Mouse (Mus musculus) small intestine, adult 10 weeks (tissue): ENCODE measurements around the gene Itk. TPM values are rescaled to one million over a fixed set of nuclear protein-coding genes. Genes with fewer than 3 reads are reported as not detected.

Experiments used
- polyA plus RNA-seq: library from polyadenylated mRNA; stranded (reverse); fragments of 350-450 nt; fragmentation: Illumina TruSeq; extraction: RNeasy Lipid Tissue Mini Kit (QIAGEN cat#74804); gene quantifications from one replicate; pipeline ENCODE4 v1.2.3, GENCODE M21; 2014; ENCODE audit warnings: low replicate concordance

The Itk gene
- polyA plus RNA-seq = 1.1 TPM

GRCm38 (mm10) chr11:46389336-46390117 is at the start of gene Itk:
Gene Itk, minus strand, starts transcription at chr11:46389515.

GRCm38 (mm10) chr11:46436760-46437458 is 47.6 kb upstream of the Itk start, which contains the start of gene Med7:
Gene Med7, plus strand, starts transcription at chr11:46436925.

GRCm38 (mm10) chr11:46396167-46396859 is 7.0 kb upstream of the Itk start, which contains the start of gene Fam71b:
Gene Fam71b, plus strand, starts transcription at chr11:46396559.

GRCm38 (mm10) chr11:46312523-46313035 is 76.7 kb downstream of the Itk start, which contains the start of gene Cyfip2:
Gene Cyfip2, minus strand, starts transcription at chr11:46312859.

Other genes with a start within 250 kb of the Itk start
- gene Nipal4, start 223.0 kb downstream of the Itk start, polyA plus RNA-seq = 0.19 TPM
- not detected for gene Fndc9, start 154.0 kb downstream of the Itk start, polyA plus RNA-seq
- 3.7 TPM for gene Cyfip2, start 76.7 kb downstream of the Itk start, polyA plus RNA-seq
- gene Fam71b, start 7.0 kb upstream of the Itk start, polyA plus RNA-seq = not detected
- gene Med7, start 47.4 kb upstream of the Itk start, polyA plus RNA-seq = 79.7 TPM
- gene Havcr2, start 65.4 kb upstream of the Itk start, polyA plus RNA-seq = 4.3 TPM
- not detected for gene Gm12169, start 134.7 kb upstream of the Itk start, polyA plus RNA-seq
- gene BC053393, start 182.0 kb upstream of the Itk start, polyA plus RNA-seq = not detected
- gene Dppa1, start 239.7 kb upstream of the Itk start, polyA plus RNA-seq = not detected